Mouse (Mus musculus): ENCODE measurements around the gene Ell2.

The Ell2 gene

DNA sequence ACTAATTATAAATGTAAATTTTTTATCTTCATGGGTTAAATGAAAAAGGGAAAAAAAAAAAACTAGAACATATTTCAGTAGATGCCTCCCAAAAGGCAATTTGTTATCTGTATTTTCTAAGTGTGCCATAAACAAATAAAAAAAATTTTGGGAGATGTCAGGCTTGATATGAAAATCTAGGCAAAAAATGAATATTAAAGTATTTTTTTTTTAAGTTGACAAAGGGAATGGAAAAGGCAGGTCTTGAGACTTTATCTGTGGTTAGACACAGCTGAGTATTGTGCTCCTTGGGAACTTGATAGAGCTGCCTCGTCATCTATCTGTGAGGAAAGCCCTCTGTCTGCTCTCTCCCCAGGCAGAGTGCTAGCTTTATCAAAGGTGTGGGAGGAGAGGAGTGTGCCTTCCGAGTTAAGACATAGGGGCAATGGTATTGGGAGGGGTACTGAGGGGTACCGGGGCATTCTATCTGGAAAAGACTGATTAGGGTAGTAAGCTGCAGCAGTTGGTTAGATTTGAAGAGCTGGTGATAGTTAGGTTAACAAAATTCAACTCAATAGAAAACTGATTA lies 27.1 kb downstream of the Ell2 start:
- no peak for DNase-seq (ENCODE audit: low spot score)

DNA sequence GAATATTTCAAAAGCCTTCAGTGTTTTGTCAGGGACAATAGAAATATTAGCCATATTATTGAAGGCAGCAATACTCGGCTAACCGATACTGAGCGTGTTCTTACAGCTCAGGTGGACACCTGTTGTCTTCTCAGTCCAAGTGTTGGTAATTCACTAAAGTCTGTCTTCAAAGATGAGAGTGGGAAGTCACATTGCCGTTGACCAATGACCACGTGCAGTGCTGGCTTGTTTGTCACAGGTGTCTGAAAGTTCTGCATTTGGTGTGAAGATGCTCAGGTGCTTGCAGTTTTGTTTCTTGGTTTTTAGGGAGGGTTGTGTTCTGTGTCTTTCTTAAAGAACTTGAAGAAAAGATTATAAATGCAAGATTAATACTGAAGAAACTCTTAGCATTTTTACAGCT lies 27.7 kb downstream of the Ell2 start:
- no peak for DNase-seq (ENCODE audit: low spot score)

- no peak for DNase-seq (ENCODE audit: low spot score)
These were observed 29.0 kb downstream of the Ell2 start for GRCm38 (mm10) chr13:75735606-75736005.

DNA sequence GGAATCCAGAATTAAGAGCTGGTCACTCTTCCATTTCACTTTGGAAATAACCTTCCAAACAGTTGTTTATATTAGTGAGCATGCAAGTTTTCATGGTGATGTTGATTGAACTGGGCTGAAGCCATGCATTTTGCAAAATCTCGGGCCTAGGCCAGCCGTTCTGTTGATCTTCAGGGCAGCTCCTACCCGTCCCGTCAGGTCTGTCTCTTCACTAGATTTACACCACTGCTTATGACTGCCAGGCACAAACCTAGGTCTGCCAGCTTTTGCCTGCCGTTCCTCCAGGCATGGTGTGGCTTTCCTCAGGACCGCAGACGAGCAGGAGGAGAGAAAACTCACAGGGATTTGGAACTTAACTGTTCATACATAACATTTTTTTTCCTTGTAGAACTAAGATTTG lies 31.4 kb downstream of the Ell2 start:
- no peak for DNase-seq (ENCODE audit: low spot score)

DNA sequence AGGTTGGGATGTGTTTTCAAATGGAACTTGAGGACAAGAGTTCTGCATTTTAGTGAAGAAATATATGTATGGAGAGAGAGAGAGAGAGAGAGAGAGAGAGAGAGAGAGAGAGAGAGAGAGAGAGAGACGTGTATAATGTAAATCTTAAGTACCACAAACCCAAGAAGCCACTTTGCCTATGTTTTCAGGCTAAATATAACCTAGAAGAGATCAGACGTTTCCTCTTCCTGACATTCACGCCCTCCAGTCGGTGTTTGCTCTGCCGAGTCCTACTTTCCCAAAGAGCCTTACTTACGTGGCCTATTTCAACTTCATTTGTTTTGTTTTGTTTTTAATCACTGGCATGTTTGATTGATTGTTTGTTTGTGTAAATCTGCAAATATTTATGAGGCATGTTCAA lies 32.0 kb downstream of the Ell2 start:
- no peak for DNase-seq (ENCODE audit: low spot score)

DNA sequence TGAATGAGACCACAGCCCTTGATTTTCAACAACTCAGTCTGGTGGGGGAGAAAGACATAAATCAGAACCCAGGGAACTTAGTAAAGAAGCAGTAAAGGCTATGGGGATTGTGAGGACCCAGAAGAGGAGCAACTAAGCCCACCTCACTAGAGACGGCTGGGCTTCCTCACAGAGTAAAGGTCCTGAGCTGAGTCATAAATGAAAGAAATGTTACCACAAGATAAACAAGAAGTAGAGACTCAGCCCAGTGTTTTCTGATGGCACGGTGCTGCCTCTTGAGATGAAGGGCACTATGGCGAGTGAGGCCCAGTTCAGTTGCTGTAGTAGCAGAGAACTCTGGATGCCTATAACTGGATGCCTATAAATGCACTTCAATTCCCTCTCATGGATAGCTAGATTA lies 32.4 kb downstream of the Ell2 start:
- no peak for DNase-seq (ENCODE audit: low spot score)

DNA sequence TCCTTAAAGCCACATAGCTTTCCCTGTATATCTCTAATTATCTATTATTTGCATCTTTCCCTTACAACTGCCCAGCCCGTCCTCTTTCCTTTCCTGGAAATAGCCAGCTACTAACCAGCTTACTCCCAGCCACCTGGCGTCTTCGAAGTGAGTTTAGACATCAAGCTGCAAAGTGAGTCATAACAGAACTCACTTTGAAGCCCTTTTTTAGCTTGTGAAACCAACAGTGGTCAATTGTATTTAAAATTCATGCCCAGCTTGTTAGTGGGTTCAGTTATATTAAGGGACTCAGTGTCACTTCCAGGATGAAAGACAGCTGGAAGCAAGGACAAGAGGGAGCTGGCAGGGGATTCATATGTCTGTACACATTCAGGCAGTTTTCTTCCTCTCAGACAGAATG lies 33.5 kb downstream of the Ell2 start:
- no peak for DNase-seq (ENCODE audit: low spot score)

DNA sequence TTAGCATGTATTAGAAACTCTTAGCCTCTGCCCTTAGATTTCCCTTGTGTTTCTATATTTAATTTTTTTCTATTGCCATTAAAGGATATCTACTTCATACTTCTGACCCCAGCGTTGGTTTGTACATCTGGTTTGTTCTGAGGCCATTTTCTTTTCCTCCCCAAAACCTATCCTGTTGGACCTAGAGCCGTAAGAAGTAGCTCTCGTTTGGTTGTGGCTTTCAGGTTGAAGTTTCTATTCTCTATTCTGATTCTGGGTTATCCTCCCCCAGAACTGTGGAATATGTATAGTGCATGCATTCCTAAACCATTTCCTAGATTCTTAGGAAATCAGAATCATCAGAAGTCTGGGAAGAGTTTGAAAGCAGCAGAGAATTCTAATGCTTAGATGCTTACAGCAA lies 34.6 kb downstream of the Ell2 start:
- DNase-seq (ENCODE audit: low spot score) = no peak

DNA sequence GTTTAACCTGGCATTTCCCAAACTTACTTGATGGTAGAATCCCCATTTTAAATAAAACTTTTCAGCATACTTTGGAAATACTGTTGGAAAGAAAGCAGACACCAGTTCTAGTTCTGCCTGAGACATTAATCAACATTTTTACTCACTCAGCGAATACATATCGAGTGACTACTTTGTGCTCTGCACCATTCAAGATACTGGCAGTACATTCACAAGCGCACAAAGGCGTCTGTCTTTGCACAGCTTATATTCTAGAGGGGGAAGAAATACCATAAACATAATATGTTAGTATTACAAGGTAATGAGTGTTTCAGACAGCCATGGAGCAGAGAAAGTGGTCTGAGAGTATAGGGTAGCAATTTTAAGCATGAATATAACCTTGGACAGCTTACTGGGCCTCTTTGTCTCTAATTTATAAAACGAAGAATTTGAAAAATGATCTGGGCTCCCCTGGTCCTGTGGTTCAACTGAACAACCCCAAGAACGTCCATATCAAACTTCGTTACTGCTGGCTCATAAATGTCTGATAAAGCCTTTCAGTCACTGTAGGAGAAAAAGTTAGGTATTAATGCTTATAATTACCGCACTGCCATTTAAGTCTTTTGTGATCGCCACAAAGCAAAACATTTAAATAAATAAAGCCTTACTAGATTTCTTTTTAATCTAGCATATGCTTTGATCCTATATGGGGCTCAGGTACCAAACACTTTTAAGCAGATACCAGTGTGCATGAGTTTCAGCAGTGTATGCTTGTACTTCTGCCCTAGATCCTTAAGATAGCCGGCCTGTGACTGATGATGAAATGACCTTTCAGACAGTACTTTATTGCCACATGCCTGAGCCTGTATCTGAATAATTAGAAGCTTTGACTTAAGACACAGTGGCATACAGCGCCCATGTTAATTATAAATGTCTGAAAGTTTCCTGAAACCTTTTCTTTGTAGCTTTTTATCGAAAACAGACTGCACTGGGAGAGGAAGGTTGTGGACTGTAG lies 35.5 kb downstream of the Ell2 start:
- no peak for DNase-seq (ENCODE audit: low spot score)

GRCm38 (mm10) chr13:75742970-75743369 lies 36.4 kb downstream of the Ell2 start:
- DNase-seq (ENCODE audit: low spot score) = no peak

DNA sequence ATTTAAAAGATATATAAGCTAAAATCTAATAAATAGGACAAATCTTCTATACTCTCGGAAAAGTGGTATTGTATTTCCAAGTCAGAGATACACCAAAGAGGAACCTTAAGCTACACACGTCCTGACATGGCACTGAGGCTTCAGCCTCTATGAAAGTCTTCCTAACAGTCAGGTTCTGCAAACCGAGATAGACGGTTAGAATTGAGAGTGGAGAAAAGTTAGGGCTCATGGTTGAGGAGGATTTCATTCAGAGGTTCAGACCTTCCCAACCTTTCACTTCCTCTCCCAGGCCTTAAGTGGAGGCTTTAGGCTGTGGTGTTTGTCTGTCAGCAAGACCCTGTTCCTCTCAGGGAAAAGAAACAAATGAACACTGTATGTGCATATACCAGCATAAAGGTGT lies 37.5 kb downstream of the Ell2 start:
- DNase-seq (ENCODE audit: low spot score) = no peak

DNA sequence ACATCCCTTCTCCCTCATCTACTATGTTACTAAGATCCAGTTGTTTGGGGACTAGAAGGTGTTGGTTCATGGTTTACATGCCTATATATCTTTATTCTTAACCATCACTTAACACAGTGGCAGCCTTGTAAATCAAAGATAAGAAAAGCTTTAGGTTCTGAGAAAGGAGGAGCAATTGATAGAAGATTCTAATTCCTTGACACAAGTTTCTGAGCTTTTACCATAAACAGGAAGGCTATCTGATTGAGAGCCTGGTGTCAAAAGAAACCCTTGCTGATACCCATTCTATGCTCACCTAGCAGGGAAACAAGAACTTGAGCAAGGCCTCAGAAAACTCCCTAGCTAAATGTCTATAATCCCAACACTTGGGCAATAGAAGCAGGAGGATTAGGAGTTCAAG lies 38.8 kb downstream of the Ell2 start:
- DNase-seq (ENCODE audit: low spot score) = no peak

GRCm38 (mm10) chr13:75747265-75747664 lies 40.7 kb downstream of the Ell2 start:
- no peak for DNase-seq (ENCODE audit: low spot score)

DNA sequence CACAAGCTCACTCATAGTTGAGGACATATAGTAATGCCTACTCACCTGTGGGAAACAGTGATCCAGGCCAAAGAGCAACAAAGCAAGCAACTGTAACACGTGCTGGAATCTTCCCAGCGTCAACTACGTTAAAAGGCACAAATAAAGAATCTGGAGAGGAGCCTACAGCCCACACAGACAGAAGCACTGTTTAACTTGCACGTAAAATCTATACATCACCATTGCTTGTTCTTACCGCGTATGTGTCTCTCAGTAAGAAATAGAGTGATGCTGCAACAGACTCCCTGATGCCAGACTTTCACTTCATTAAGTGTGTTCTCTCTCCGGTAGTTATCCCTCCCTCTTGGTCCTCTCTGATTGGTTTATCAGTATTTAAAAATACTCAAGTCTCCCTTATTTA lies 42.1 kb downstream of the Ell2 start:
- no peak for DNase-seq (ENCODE audit: low spot score)

DNA sequence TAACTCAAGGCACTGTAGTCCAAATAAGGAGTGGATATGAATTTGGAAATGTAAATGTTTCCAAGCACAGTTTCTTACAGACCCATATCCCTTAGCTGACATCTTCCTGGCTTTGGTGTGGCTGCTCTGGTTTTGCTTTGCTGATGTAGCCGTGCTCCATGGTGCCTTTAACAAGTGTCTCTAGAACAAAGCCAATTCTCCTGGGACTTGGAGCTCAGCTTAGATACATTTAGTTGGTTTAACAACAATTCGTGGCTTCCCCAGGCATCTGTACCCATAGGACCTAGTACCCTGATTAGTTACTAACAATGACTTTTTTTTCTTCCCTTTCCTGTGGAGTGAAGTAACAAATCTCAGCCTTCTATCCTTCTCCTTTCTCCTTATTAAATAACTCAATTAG lies 44.2 kb downstream of the Ell2 start:
- peak; percentile 4 for DNase-seq (ENCODE audit: low spot score)

DNA sequence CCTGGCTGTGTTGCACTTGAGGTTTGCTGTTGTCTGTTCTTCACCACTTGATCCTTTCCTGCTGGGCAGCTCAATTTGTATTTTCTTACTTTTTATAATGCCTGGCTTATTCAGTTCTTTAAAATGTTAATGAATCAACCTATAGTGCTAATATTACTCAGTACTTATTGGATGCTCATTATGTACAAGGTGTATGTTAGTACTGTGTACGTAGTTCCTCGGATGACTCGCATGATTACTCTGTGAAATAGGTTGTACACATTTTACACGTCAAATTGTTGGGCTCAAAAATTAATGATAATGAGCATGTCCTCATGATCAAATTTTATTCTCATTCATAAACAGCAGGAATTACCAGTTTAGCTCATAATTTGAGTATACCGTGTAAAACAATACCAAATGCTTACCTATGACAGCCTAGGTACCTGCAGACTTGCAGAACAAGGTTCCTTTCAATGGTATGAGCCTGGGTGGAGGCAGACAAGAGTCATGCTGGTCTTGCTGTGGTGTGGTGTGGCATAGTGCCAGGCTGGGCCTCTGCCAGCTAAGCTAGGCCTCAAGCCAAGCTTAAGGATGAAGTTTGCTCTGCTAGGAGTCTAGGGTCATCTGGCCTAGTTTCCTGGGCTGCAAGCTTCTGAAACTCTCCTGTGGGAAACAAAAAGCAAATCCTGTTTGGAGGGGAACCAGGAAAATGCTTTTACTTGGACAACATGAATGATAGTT lies 45.8 kb downstream of the Ell2 start:
- DNase-seq (ENCODE audit: low spot score) = peak; percentile 1

GRCm38 (mm10) chr13:75754398-75754797 lies 47.8 kb downstream of the Ell2 start:
- peak; percentile 3 for DNase-seq (ENCODE audit: low spot score)

GRCm38 (mm10) chr13:75760859-75761548 lies 54.4 kb downstream of the Ell2 start:
- no peak for DNase-seq (ENCODE audit: low spot score)

GRCm38 (mm10) chr13:75762759-75763158 lies 56.2 kb downstream of the Ell2 start:
- DNase-seq (ENCODE audit: low spot score) = no peak

DNA sequence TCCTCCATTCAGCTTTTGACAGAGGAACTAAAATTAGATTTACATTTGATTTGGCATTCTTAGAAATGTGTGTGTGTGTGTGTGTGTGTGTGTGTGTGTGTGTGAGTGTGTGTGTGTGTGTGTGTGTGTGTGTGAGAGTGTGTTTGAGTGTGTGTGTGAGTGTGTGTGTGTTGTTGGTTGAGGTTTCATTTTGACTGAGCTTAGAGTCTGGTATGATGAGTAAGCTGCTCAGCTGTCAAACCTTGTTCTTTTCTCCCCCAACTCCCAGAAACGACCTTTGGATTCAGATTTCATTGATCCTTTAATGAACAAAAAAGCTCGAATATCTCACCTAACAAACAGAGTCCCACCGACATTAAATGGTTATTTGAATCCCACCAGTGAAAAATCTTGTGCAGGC lies 56.7 kb downstream of the Ell2 start:
- DNase-seq (ENCODE audit: low spot score) = no peak

- peak; percentile 39 for DNase-seq (ENCODE audit: low spot score)
These were observed 59.2 kb downstream of the Ell2 start for GRCm38 (mm10) chr13:75765742-75766141.

- DNase-seq (ENCODE audit: low spot score) = peak; percentile 73
These were observed 59.7 kb downstream of the Ell2 start for GRCm38 (mm10) chr13:75766238-75766637.
